Mouse (Mus musculus) embryonic facial prominence, embryonic 13.5 days (tissue): ENCODE results near the gene Gdap1l1. TPM values are rescaled to one million over a fixed set of nuclear protein-coding genes. Genes with fewer than 3 reads are reported as not detected.

ENCODE experiments used
- ATAC-seq: fragments of 200-750 bp; cut with Nextera tagmentation; 2 replicates; pipeline ENCODE4 v1.8.0; 2017; ENCODE audit warnings: low read depth; ENCODE audit not compliant: insufficient number of reproducible peaks, insufficient read depth, low FRiP score, low TSS enrichment
- H3K27ac ChIP-seq: fragments of 300-500 bp; sonication (generic); 2 replicates; pipeline ENCODE4 v1.5.1; 2015; ENCODE audit warnings: moderate library complexity, mild to moderate bottlenecking, inconsistent platforms
- H3K27me3 ChIP-seq: fragments of 300-500 bp; sonication (generic); 2 replicates; pipeline ENCODE4 v1.6.1; 2015; ENCODE audit warnings: mild to moderate bottlenecking, inconsistent platforms
- H3K36me3 ChIP-seq: fragments of 300-500 bp; sonication (generic); 2 replicates; pipeline ENCODE4 v1.6.1; 2015; ENCODE audit warnings: mild to moderate bottlenecking, inconsistent platforms
- H3K4me1 ChIP-seq: fragments of 300-500 bp; sonication (generic); 2 replicates; pipeline ENCODE4 v1.6.1; 2015; ENCODE audit warnings: inconsistent platforms
- H3K4me2 ChIP-seq: fragments of 300-500 bp; sonication (generic); 2 replicates; pipeline ENCODE4 v1.6.1; 2015; ENCODE audit warnings: moderate library complexity, mild to moderate bottlenecking, inconsistent platforms
- H3K4me3 ChIP-seq: fragments of 300-500 bp; sonication (generic); 2 replicates; pipeline ENCODE4 v1.5.1; 2015; ENCODE audit warnings: mild to moderate bottlenecking, inconsistent platforms
- H3K9ac ChIP-seq: fragments of 300-500 bp; sonication (generic); 2 replicates; pipeline ENCODE4 v1.6.1; 2015; ENCODE audit warnings: mild to moderate bottlenecking, inconsistent platforms
- H3K9me3 ChIP-seq: fragments of 300-500 bp; sonication (generic); 2 replicates; pipeline ENCODE4 v1.6.1; 2016; ENCODE audit warnings: inconsistent platforms
- WGBS: fragments of 180-500 bp; shearing (Covaris S2); methylation state at CpG from one replicate; pipeline ENCODE4 v1.1.7; 2015; ENCODE audit warnings: mixed read lengths; 5-methylcytosine and 5-hydroxymethylcytosine counted together
- polyA plus RNA-seq: library from polyadenylated mRNA; unstranded; fragments of >200 nt; fragmentation: Nextera tagmentation; extraction: Ambion mirVana; gene quantifications from 2 replicates; pipeline ENCODE4 v1.2.1, GENCODE M21; 2015

Gdap1l1 gene
- polyA plus RNA-seq, 1 experiment from 2014 or later, result 1.9 TPM

DNA sequence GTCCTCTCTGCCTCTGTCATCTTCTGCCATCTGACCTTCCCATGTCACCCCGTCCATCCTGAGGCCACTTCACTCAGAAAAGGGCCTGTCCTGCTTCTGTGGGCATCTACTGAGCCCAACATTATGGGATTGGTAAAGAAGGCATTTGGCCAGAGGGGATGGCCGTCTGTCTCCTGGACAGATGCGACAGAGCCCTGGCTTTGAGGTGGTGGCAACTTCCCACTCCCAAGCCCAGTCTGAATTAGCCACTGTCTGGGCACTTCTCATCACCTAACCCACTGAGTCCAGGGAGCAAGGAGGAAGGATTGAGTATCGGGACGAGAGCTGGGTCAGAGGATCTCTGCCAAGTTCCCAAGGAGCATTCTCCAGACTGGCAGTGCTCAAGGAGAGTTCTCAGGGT is 53.7 kb downstream of the Gdap1l1 start, which contains the start of gene R3hdml:
Gene R3hdml, plus strand, starts transcription at position 301 of the 400 bp plus-strand sequence.
- Histone ChIP-seq H3K36me3 (no peaks in the 10 kb centered on the region), H3K4me3 (no peak within 1 kb of the TSS), H3K9ac (no peak within 1 kb of the TSS), H3K9me3 (no peaks in the 10 kb centered on the region), H3K27ac (no peak within 1 kb of the TSS), H3K27me3 (0 out of 2 replicates have a peak, but pooled peaks cover 4% of the 10 kb centered on the region), H3K4me1 (no peaks in the 10 kb centered on the region), H3K4me2 (no peak within 1 kb of the TSS)
- no peak for ATAC-seq
- WGBS, result 69% methylated on average over 5 of the region's 5 CpGs

DNA sequence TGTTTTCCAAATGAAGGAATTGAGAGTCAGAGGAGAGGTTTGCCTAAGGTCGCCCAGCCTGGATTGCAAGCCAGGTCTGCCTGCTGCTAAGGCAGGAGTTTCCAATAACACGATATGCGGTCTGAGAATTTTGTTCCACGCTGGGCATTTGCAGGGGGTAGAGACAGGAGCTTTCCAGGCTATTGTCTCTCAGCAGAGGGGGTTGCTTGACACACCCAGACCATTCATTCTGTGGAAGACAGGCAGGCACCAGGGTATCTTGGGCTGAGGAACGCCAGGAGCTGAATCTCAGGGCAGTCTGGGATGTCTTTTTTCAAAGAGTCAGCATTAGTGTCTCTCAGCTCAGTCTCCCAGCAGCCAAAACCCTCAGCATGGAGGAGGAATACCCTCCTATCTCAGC is 54.8 kb downstream of the Gdap1l1 start:
- H3K27me3 ChIP-seq, result 0 out of 2 replicates have a peak, but pooled peaks cover 4% of the 10 kb centered on the region
- no peaks in the 10 kb centered on the region for H3K36me3 ChIP-seq
- H3K4me1 ChIP-seq, result no peaks in the 10 kb centered on the region
- ATAC-seq, result no peak
- H3K9me3 ChIP-seq, result no peaks in the 10 kb centered on the region
- no peak overlapping the region for H3K4me3 ChIP-seq
- WGBS, result 16% methylated on average over 5 of the region's 5 CpGs
- H3K9ac ChIP-seq, result no peak overlapping the region
- no peak overlapping the region for H3K27ac ChIP-seq
- H3K4me2 ChIP-seq, result no peak overlapping the region

GRCm38 (mm10) chr2:163493976-163494375 is 55.7 kb downstream of the Gdap1l1 start:
- Histone ChIP-seq H3K36me3 (no peaks in the 10 kb centered on the region), H3K9me3 (no peaks in the 10 kb centered on the region), H3K4me1 (no peaks in the 10 kb centered on the region), H3K27ac (no peak overlapping the region), H3K27me3 (0 out of 2 replicates have a peak, but pooled peaks cover 4% of the 10 kb centered on the region), H3K4me3 (no peak overlapping the region), H3K9ac (no peak overlapping the region), H3K4me2 (no peak overlapping the region)
- 50% methylated on average over 5 of the region's 5 CpGs for WGBS
- no peak for ATAC-seq

DNA sequence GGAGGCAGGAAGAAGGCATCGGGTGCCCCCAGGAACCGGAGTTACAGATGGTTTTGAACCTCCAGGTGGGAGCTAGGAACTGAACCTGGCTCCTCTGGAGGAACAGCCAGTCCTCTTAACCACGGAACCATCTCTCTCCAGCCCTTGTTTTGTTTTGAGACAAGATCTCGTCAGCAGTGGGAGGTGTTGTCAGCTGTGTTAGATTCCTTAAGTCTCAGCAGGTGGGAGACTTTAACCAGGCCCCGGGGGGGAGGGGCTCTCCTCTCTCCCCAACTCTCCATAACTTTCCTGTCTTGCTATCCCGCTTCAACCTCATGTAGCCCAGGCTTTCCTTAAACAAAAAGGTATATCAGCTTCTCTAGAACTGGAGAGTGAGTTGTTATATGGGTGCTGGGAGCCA is 56.2 kb downstream of the Gdap1l1 start:
- 42% methylated on average over 6 of the region's 6 CpGs for WGBS
- no peaks in the 10 kb centered on the region for H3K36me3 ChIP-seq
- H3K9me3 ChIP-seq, result no peaks in the 10 kb centered on the region
- 0 out of 2 replicates have a peak, but pooled peaks cover 4% of the 10 kb centered on the region for H3K27me3 ChIP-seq
- H3K4me2 ChIP-seq, result no peak overlapping the region
- no peak overlapping the region for H3K4me3 ChIP-seq
- no peak overlapping the region for H3K27ac ChIP-seq
- no peaks in the 10 kb centered on the region for H3K4me1 ChIP-seq
- H3K9ac ChIP-seq, result no peak overlapping the region
- no peak for ATAC-seq

DNA sequence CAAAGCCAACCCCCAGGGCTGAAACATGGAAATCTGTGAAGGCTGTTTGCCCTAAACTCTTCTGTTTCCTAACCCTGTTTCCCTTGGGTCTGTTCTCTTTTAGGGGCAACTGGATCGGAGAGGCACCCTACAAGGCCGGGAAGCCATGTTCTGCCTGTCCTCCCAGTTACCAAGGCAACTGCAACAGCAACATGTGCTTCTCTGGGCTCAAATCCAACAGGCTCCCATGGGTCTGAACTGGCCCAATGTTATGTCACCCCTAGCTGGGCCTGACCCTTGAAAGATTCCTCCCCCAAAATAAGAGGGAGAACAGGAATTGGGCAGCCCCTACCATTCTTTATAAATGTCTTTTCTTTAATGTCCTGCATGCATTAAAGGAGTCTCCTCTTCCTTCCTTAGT is 63.9 kb downstream of the Gdap1l1 start:
- Histone ChIP-seq H3K27ac (no peak overlapping the region), H3K4me3 (no peak overlapping the region), H3K9me3 (no peaks in the 10 kb centered on the region), H3K4me2 (no peak overlapping the region), H3K4me1 (no peaks in the 10 kb centered on the region), H3K27me3 (no peaks in the 10 kb centered on the region), H3K9ac (no peak overlapping the region), H3K36me3 (no peaks in the 10 kb centered on the region)
- ATAC-seq, result no peak
- 71% methylated on average over 2 of the region's 2 CpGs for WGBS

GRCm38 (mm10) chr2:163503191-163503590 is 64.9 kb downstream of the Gdap1l1 start:
- ATAC-seq, result no peak
- Histone ChIP-seq H3K4me3 (no peak overlapping the region), H3K9ac (no peak overlapping the region), H3K27me3 (no peaks in the 10 kb centered on the region), H3K4me2 (no peak overlapping the region), H3K36me3 (no peaks in the 10 kb centered on the region), H3K9me3 (no peaks in the 10 kb centered on the region), H3K27ac (no peak overlapping the region), H3K4me1 (no peaks in the 10 kb centered on the region)
- 77% methylated on average over 7 of the region's 7 CpGs for WGBS

Other genes with a start within 250 kb of the Gdap1l1 start
- gene Tox2, start 235.4 kb upstream of the Gdap1l1 start, polyA plus RNA-seq, result 2.3 and 3.0 TPM in 2 replicates
- gene Jph2, start 40.5 kb upstream of the Gdap1l1 start, polyA plus RNA-seq, result 0.45 and 0.72 TPM in 2 replicates
- gene Oser1, start 13.8 kb upstream of the Gdap1l1 start, polyA plus RNA-seq, result 92.1 and 99.5 TPM in 2 replicates
- gene Fitm2, start 34.2 kb downstream of the Gdap1l1 start, polyA plus RNA-seq, result 9.7 and 10.0 TPM in 2 replicates
- not detected in 2 replicates for gene R3hdml, start 53.8 kb downstream of the Gdap1l1 start, polyA plus RNA-seq
- gene Hnf4a, start 68.3 kb downstream of the Gdap1l1 start, polyA plus RNA-seq, result 0.62 TPM in 1 of 2 replicates, not detected in the other
- 41.4 and 42.3 TPM in 2 replicates for gene Ttpal, start 163.8 kb downstream of the Gdap1l1 start, polyA plus RNA-seq
- 26.4 and 35.6 TPM in 2 replicates for gene Serinc3, start 206.7 kb downstream of the Gdap1l1 start, polyA plus RNA-seq
- 105 and 113 TPM in 2 replicates for gene Pkig, start 219.9 kb downstream of the Gdap1l1 start, polyA plus RNA-seq